Mouse (Mus musculus): ENCODE measurements around the gene Nkpd1. TPM values are rescaled to one million over a fixed set of nuclear protein-coding genes. Genes with fewer than 3 reads are reported as not detected.

The Nkpd1 gene
- total and polyA plus RNA-seq, 3 experiments = 0.06 TPM; not detected in 2

- TF ChIP-seq EP300 (IDR thresholded peaks at IDR 0.05; ENCODE audit: insufficient read depth, low read depth, low read length) (peak; percentile 59; the same call in 1 of the 2 replicates), POLR2A (IDR thresholded peaks at IDR 0.05; ENCODE audit: insufficient read depth, low read depth, low read length) (no peak), CTCF (IDR thresholded peaks at IDR 0.05) (peak; percentile 71)
- Histone ChIP-seq H3K27me3 (ENCODE audit: control insufficient read depth, insufficient read depth, low read length) (no peaks in the 10 kb centered on the region), H3K36me3 (ENCODE audit: control insufficient read depth, insufficient read depth, low read length) (no peaks in the 10 kb centered on the region), H3K79me2 (replicated peaks; ENCODE audit: control insufficient read depth, insufficient read depth, low read length) (peaks cover 14% of the 10 kb centered on the region), H3K9ac (ENCODE audit: low read depth, low read length) (no peak overlapping the region), H3K4me1 (ENCODE audit: control insufficient read depth, insufficient read depth, low read length) (peaks cover 22% of the 10 kb centered on the region), H3K4me3 (no peak overlapping the region), H3K27ac (no peak overlapping the region)
- WGBS = 41% methylated on average over 6 of the region's 6 CpGs
- DNase-seq = no peak
- intact Hi-C loops (cut with DNase I) = no loop called here
These were observed 25.9 kb downstream of the Nkpd1 start for GRCm38 (mm10) chr7:19543584-19543983.

GRCm38 (mm10) chr7:19546007-19546406 is 28.4 kb downstream of the Nkpd1 start:
- Histone ChIP-seq H3K4me3 (no peak overlapping the region), H3K27ac (no peak overlapping the region), H3K4me1 (ENCODE audit: control insufficient read depth, insufficient read depth, low read length) (peaks cover 20% of the 10 kb centered on the region), H3K9ac (ENCODE audit: low read depth, low read length) (no peak overlapping the region), H3K27me3 (ENCODE audit: control insufficient read depth, insufficient read depth, low read length) (no peaks in the 10 kb centered on the region), H3K79me2 (replicated peaks; ENCODE audit: control insufficient read depth, insufficient read depth, low read length) (peaks cover 14% of the 10 kb centered on the region), H3K36me3 (ENCODE audit: control insufficient read depth, insufficient read depth, low read length) (no peaks in the 10 kb centered on the region)
- WGBS = 27% methylated on average over 3 of the region's 3 CpGs
- DNase-seq = no peak
- intact Hi-C loops (cut with DNase I) = no loop called here
- no peak for TF ChIP-seq POLR2A (IDR thresholded peaks at IDR 0.05; ENCODE audit: insufficient read depth, low read depth, low read length)
- TF ChIP-seq CTCF (IDR thresholded peaks at IDR 0.05) = no peak
- no peak for TF ChIP-seq EP300 (IDR thresholded peaks at IDR 0.05; ENCODE audit: insufficient read depth, low read depth, low read length)

DNA sequence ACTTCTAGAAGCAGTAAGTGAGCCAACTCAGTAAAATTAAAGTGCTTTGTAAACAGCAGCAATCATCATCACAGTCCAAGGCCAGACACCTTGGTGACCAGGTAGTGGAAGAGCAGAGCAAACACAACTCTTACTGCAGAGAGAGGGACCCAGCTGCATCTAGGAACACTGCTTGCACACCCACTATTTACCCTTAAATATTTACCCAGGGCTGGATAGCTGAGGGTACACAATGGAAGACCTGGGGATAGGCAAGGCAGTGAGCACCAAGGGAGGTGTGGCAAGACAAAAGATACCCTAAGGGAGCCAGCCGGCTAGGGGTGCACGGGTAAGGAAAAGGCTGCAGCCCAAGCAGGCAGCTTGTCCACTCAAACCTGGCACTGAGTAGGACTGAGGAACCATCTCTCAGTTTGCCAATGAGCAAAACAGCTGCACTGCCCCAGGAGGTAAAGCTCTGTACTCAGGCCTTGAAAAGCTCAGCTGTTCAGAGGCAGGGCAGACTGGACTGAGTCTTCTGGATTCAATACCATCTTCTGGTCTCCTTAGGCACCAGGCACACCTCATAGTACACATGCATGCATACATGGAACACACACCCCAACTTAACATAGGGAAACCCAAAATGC is 29.8 kb downstream of the Nkpd1 start:
- H3K4me1 ChIP-seq (ENCODE audit: control insufficient read depth, insufficient read depth, low read length) = peaks cover 13% of the 10 kb centered on the region
- TF ChIP-seq EP300 (IDR thresholded peaks at IDR 0.05; ENCODE audit: insufficient read depth, low read depth, low read length) (no peak), CTCF (IDR thresholded peaks at IDR 0.05) (no peak), POLR2A (IDR thresholded peaks at IDR 0.05; ENCODE audit: insufficient read depth, low read depth, low read length) (no peak)
- no peaks in the 10 kb centered on the region for H3K27me3 ChIP-seq (ENCODE audit: control insufficient read depth, insufficient read depth, low read length)
- no peak overlapping the region for H3K9ac ChIP-seq (ENCODE audit: low read depth, low read length)
- H3K79me2 ChIP-seq (replicated peaks; ENCODE audit: control insufficient read depth, insufficient read depth, low read length) = peaks cover 16% of the 10 kb centered on the region
- WGBS = 72% methylated on average over 2 of the region's 2 CpGs
- H3K36me3 ChIP-seq (ENCODE audit: control insufficient read depth, insufficient read depth, low read length) = no peaks in the 10 kb centered on the region
- H3K27ac ChIP-seq = no peak overlapping the region
- no peak for DNase-seq
- intact Hi-C loops (cut with DNase I) = no loop called here
- no peak overlapping the region for H3K4me3 ChIP-seq

GRCm38 (mm10) chr7:19549394-19549793 is 31.8 kb downstream of the Nkpd1 start:
- H3K36me3 ChIP-seq (ENCODE audit: control insufficient read depth, insufficient read depth, low read length) = no peaks in the 10 kb centered on the region
- no peak for DNase-seq
- H3K4me3 ChIP-seq = no peak overlapping the region
- intact Hi-C loops (cut with DNase I) = no loop called here
- no peak overlapping the region for H3K9ac ChIP-seq (ENCODE audit: low read depth, low read length)
- H3K27me3 ChIP-seq (ENCODE audit: control insufficient read depth, insufficient read depth, low read length) = no peaks in the 10 kb centered on the region
- peaks cover 18% of the 10 kb centered on the region for H3K79me2 ChIP-seq (replicated peaks; ENCODE audit: control insufficient read depth, insufficient read depth, low read length)
- H3K27ac ChIP-seq = no peak overlapping the region
- 85% methylated on average over 10 of the region's 10 CpGs for WGBS
- peaks cover 10% of the 10 kb centered on the region for H3K4me1 ChIP-seq (ENCODE audit: control insufficient read depth, insufficient read depth, low read length)
- TF ChIP-seq CTCF (IDR thresholded peaks at IDR 0.05) = no peak
- TF ChIP-seq EP300 (IDR thresholded peaks at IDR 0.05; ENCODE audit: insufficient read depth, low read depth, low read length) = no peak
- no peak for TF ChIP-seq POLR2A (IDR thresholded peaks at IDR 0.05; ENCODE audit: insufficient read depth, low read depth, low read length)

GRCm38 (mm10) chr7:19551634-19552033 is 34.0 kb downstream of the Nkpd1 start:
- Histone ChIP-seq H3K9ac (ENCODE audit: low read depth, low read length) (no peak overlapping the region), H3K4me3 (no peak overlapping the region), H3K79me2 (replicated peaks; ENCODE audit: control insufficient read depth, insufficient read depth, low read length) (peaks cover 17% of the 10 kb centered on the region), H3K27me3 (ENCODE audit: control insufficient read depth, insufficient read depth, low read length) (no peaks in the 10 kb centered on the region), H3K36me3 (ENCODE audit: control insufficient read depth, insufficient read depth, low read length) (no peaks in the 10 kb centered on the region), H3K4me1 (ENCODE audit: control insufficient read depth, insufficient read depth, low read length) (peaks cover 13% of the 10 kb centered on the region), H3K27ac (no peak overlapping the region)
- no peak for DNase-seq
- 85% methylated on average over 5 of the region's 5 CpGs for WGBS
- intact Hi-C loops (cut with DNase I) = no loop called here
- TF ChIP-seq POLR2A (IDR thresholded peaks at IDR 0.05; ENCODE audit: insufficient read depth, low read depth, low read length) = no peak
- no peak for TF ChIP-seq EP300 (IDR thresholded peaks at IDR 0.05; ENCODE audit: insufficient read depth, low read depth, low read length)
- TF ChIP-seq CTCF (IDR thresholded peaks at IDR 0.05) = no peak

- intact Hi-C loops (cut with DNase I) = no loop called here
- Histone ChIP-seq H3K27ac (no peak overlapping the region), H3K27me3 (ENCODE audit: control insufficient read depth, insufficient read depth, low read length) (no peaks in the 10 kb centered on the region), H3K9ac (ENCODE audit: low read depth, low read length) (no peak overlapping the region; the same call in 1 of the 2 replicates), H3K4me1 (ENCODE audit: control insufficient read depth, insufficient read depth, low read length) (peaks cover 17% of the 10 kb centered on the region), H3K36me3 (ENCODE audit: control insufficient read depth, insufficient read depth, low read length) (no peaks in the 10 kb centered on the region), H3K4me3 (no peak overlapping the region), H3K79me2 (replicated peaks; ENCODE audit: control insufficient read depth, insufficient read depth, low read length) (peaks cover 17% of the 10 kb centered on the region)
- 34% methylated on average over 2 of the region's 2 CpGs for WGBS
- DNase-seq = no peak
- TF ChIP-seq CTCF (IDR thresholded peaks at IDR 0.05) (no peak), EP300 (IDR thresholded peaks at IDR 0.05; ENCODE audit: insufficient read depth, low read depth, low read length) (no peak), POLR2A (IDR thresholded peaks at IDR 0.05; ENCODE audit: insufficient read depth, low read depth, low read length) (no peak)
These were observed 34.8 kb downstream of the Nkpd1 start for GRCm38 (mm10) chr7:19552443-19552842.
